Mouse (Mus musculus) spleen, postnatal 10 days (tissue): ENCODE measurements around the gene Fbxo22.
"Not testable (repeated sequence)": the region's sequence is repeated elsewhere in the genome, so short reads cannot be mapped to it uniquely, and the experiment has no call there.

Experiments used
- DNase-seq, 2 experiments: peaks; one replicate each; pipeline ENCODE4 v3.0.0; 2021 to 2022; ENCODE audit warnings: low spot score in 2 of 2

The Fbxo22 gene

GRCm38 (mm10) chr9:55236235-55237165 lies 27.8 kb downstream of the Fbxo22 start:
- no peak for DNase-seq

- no peak for DNase-seq
Measured at GRCm38 (mm10) chr9:55240852-55241251, 32.1 kb downstream of the Fbxo22 start.

GRCm38 (mm10) chr9:55241863-55242685 lies 33.3 kb downstream of the Fbxo22 start:
- peak; percentile 8 to 59 for DNase-seq

GRCm38 (mm10) chr9:55243280-55243679 lies 34.6 kb downstream of the Fbxo22 start:
- no peak for DNase-seq

- no peak for DNase-seq
Measured at GRCm38 (mm10) chr9:55244079-55244478, 35.4 kb downstream of the Fbxo22 start.

- DNase-seq: not testable (repeated sequence)
Measured at GRCm38 (mm10) chr9:55245057-55245750, 36.5 kb downstream of the Fbxo22 start.

GRCm38 (mm10) chr9:55246440-55246839 lies 37.7 kb downstream of the Fbxo22 start:
- no peak for DNase-seq

- DNase-seq: no peak
Measured at GRCm38 (mm10) chr9:55246918-55247317, 38.2 kb downstream of the Fbxo22 start.

GRCm38 (mm10) chr9:55248465-55248864 lies 39.7 kb downstream of the Fbxo22 start:
- DNase-seq: no peak

GRCm38 (mm10) chr9:55250595-55251247 lies 42.0 kb downstream of the Fbxo22 start:
- DNase-seq: no peak

GRCm38 (mm10) chr9:55252097-55252496 lies 43.4 kb downstream of the Fbxo22 start:
- not testable (repeated sequence) for DNase-seq

- DNase-seq: no peak
Measured at GRCm38 (mm10) chr9:55253849-55254248, 45.1 kb downstream of the Fbxo22 start.

- no peak for DNase-seq
Measured at GRCm38 (mm10) chr9:55255056-55255455, 46.3 kb downstream of the Fbxo22 start.

- no peak for DNase-seq
Measured at GRCm38 (mm10) chr9:55255604-55256003, 46.9 kb downstream of the Fbxo22 start.

- DNase-seq: no peak
Measured at GRCm38 (mm10) chr9:55257105-55257504, 48.4 kb downstream of the Fbxo22 start.

GRCm38 (mm10) chr9:55259741-55260140 lies 51.0 kb downstream of the Fbxo22 start:
- DNase-seq: no peak

GRCm38 (mm10) chr9:55264356-55265302 lies 55.9 kb downstream of the Fbxo22 start:
- DNase-seq: no peak

GRCm38 (mm10) chr9:55271960-55272560 lies 63.3 kb downstream of the Fbxo22 start:
- DNase-seq: no peak

GRCm38 (mm10) chr9:55273906-55274305 lies 65.2 kb downstream of the Fbxo22 start:
- DNase-seq: no peak
